Mouse (Mus musculus) heart, postnatal 0 days (tissue): ENCODE data around the gene Homer2.

Experiments
- CTCF ChIP-seq: IDR thresholded peaks from 2 replicates; pipeline ENCODE4 v1.5.1; 2016; ENCODE audit warnings: antibody characterized with exemption, control low read depth, low read depth
- EP300 ChIP-seq: IDR thresholded peaks from 2 replicates; pipeline ENCODE4 v1.6.1; 2016; ENCODE audit warnings: antibody characterized with exemption, low read depth

DNA sequence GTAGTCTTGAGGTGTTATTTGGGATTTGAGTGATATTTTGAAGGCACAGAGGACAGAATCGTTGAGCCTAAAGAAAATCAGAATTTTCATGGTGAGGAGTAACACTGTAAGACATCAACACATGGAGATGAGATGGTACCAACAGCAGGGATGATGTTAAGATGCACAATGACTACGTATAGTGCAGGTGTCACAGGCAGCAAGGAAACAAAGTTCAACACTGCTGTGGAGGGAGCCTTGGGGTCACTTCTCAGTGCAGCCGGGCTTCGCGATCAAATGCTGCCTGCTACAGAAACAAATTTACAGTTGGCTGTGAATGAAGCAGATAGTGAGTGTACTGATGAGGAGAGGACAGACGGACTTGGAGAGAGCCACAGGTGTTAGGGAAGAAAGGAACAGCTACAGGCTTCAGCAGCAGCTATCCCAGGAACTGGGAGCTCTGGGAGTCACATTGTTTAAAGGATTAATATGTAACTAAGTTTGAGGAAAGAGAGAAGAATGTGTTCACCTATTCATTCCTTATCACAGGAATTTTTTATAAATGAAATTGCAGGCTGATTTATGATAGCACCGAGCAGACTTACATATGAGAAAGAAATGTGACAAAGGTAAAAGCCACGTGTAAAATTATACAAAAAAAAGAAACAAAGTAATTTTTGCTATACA, 31.5 kb upstream of the Homer2 start:
- TF ChIP-seq EP300 (no peak), CTCF (no peak)
